Mouse (Mus musculus) MEL (cell line): ENCODE data around the gene Bcl11b.

Experiments used
- BHLHE40 ChIP-seq: IDR thresholded peaks from 2 replicates; pipeline ENCODE4 v1.6.1; 2012; ENCODE audit warnings: low read depth, mild to moderate bottlenecking, inconsistent platforms, low read length, improper control_type of control experiment, borderline replicate concordance
- CTCF ChIP-seq, 3 experiments: IDR thresholded peaks in 2 of 3; conservative IDR thresholded peaks in 1 of 3; 2 replicates each; pipeline ENCODE4 v1.5.1; 2011 to 2012; ENCODE audit warnings: low read length in 3 of 3, low read depth in 2 of 3, mild to moderate bottlenecking in 2 of 3, improper control_type of control experiment in 1 of 3, inconsistent platforms in 1 of 3, mixed read lengths in 1 of 3, moderate library complexity in 1 of 3; ENCODE audit not compliant: control insufficient read depth in 1 of 3, insufficient read depth in 1 of 3, poor library complexity in 1 of 3, severe bottlenecking in 1 of 3
- E2F4 ChIP-seq: IDR thresholded peaks from 2 replicates; pipeline ENCODE4 v1.6.1; 2011; ENCODE audit warnings: low read depth, low read length, improper control_type of control experiment, borderline replicate concordance
- EP300 ChIP-seq, 2 experiments: IDR thresholded peaks; 2 replicates each; pipeline ENCODE4 v1.6.1; 2011; ENCODE audit warnings: improper control_type of control experiment in 2 of 2, low read length in 2 of 2, low read depth in 1 of 2, mild to moderate bottlenecking in 1 of 2
- JUND ChIP-seq: IDR thresholded peaks from 2 replicates; pipeline ENCODE4 v1.6.1; 2011; ENCODE audit warnings: low read depth, mild to moderate bottlenecking, improper control_type of control experiment, low read length
- KAT2A ChIP-seq: conservative IDR thresholded peaks from 2 replicates; pipeline ENCODE4 v1.6.1; 2012; ENCODE audit warnings: low read depth, low read length, improper control_type of control experiment, inconsistent platforms
- MAFK ChIP-seq: IDR thresholded peaks from 2 replicates; pipeline ENCODE4 v1.6.1; 2011; ENCODE audit warnings: low read depth, mild to moderate bottlenecking, low read length, improper control_type of control experiment, borderline replicate concordance
- POLR2A ChIP-seq, 2 experiments: IDR thresholded peaks; 2 replicates each; pipeline ENCODE4 v1.6.1; 2011 to 2012; ENCODE audit warnings: low read length in 2 of 2, mild to moderate bottlenecking in 2 of 2, control low read depth in 1 of 2, improper control_type of control experiment in 1 of 2, low read depth in 1 of 2, moderate library complexity in 1 of 2; ENCODE audit not compliant: control insufficient read depth in 1 of 2, insufficient read depth in 1 of 2, poor library complexity in 1 of 2
- TAL1 ChIP-seq: IDR thresholded peaks from 2 replicates; pipeline ENCODE4 v1.6.1; 2012; ENCODE audit warnings: mild to moderate bottlenecking, inconsistent platforms, low read length, moderate library complexity, mixed read lengths
- TCF12 ChIP-seq: IDR thresholded peaks from 2 replicates; pipeline ENCODE4 v1.6.1; 2014; ENCODE audit warnings: low read depth, mild to moderate bottlenecking, inconsistent platforms, low read length, improper control_type of control experiment, moderate library complexity
- USF2 ChIP-seq, 2 experiments: IDR thresholded peaks; 2 replicates each; pipeline ENCODE4 v1.6.1; 2011 to 2012; ENCODE audit warnings: improper control_type of control experiment in 2 of 2, low read length in 2 of 2, borderline replicate concordance in 1 of 2, inconsistent platforms in 1 of 2, low read depth in 1 of 2, mild to moderate bottlenecking in 1 of 2; ENCODE audit not compliant: insufficient read depth in 1 of 2

GRCm38 (mm10) chr12:108009156-108009555 is 5.8 kb upstream of the Bcl11b start:
- no peak for TF ChIP-seq JUND
- no peak for TF ChIP-seq MAFK
- no peak for TF ChIP-seq BHLHE40
- TF ChIP-seq CTCF (IDR thresholded peaks at IDR 0.05 in 2 of 3, conservative IDR thresholded peaks at IDR 0.05 in 1 of 3; ENCODE audit: control insufficient read depth in 1 of 3, insufficient read depth in 1 of 3, low read depth in 2 of 3, low read length in 3 of 3, poor library complexity in 1 of 3, severe bottlenecking in 1 of 3) = no peak
- TF ChIP-seq TCF12 = no peak
- TF ChIP-seq E2F4 = no peak
- TF ChIP-seq USF2 (IDR thresholded peaks at IDR 0.05; ENCODE audit: borderline replicate concordance in 1 of 2, insufficient read depth in 1 of 2, low read depth in 1 of 2, low read length in 2 of 2) = no peak
- TF ChIP-seq KAT2A = no peak
- no peak for TF ChIP-seq EP300 (IDR thresholded peaks at IDR 0.05; ENCODE audit: low read depth in 1 of 2, low read length in 2 of 2)
- TF ChIP-seq POLR2A (IDR thresholded peaks at IDR 0.05; ENCODE audit: control insufficient read depth in 1 of 2, insufficient read depth in 1 of 2, low read depth in 1 of 2, low read length in 2 of 2, poor library complexity in 1 of 2) = no peak
- no peak for TF ChIP-seq TAL1
